Mouse (Mus musculus): ENCODE measurements around the gene Fpgs. TPM values are rescaled to one million over a fixed set of nuclear protein-coding genes. Genes with fewer than 3 reads are reported as not detected.

The Fpgs gene
- total and polyA plus RNA-seq, 3 experiments, result 4.6 to 18.0 (median 5.7) TPM

GRCm38 (mm10) chr2:32691041-32691440 lies 12.9 kb downstream of the Fpgs start:
- DNase-seq, result no peak
- Histone ChIP-seq H3K79me2 (replicated peaks; ENCODE audit: control insufficient read depth, insufficient read depth, low read length) (no peaks in the 10 kb centered on the region), H3K4me3 (no peak overlapping the region), H3K9ac (ENCODE audit: low read depth, low read length) (no peak overlapping the region), H3K27ac (no peak overlapping the region), H3K27me3 (ENCODE audit: control insufficient read depth, insufficient read depth, low read length) (no peaks in the 10 kb centered on the region), H3K4me1 (ENCODE audit: control insufficient read depth, insufficient read depth, low read length) (peaks cover 3% of the 10 kb centered on the region), H3K36me3 (ENCODE audit: control insufficient read depth, insufficient read depth, low read length) (no peaks in the 10 kb centered on the region)
- TF ChIP-seq EP300 (IDR thresholded peaks at IDR 0.05; ENCODE audit: insufficient read depth, low read depth, low read length) (no peak), POLR2A (IDR thresholded peaks at IDR 0.05; ENCODE audit: insufficient read depth, low read depth, low read length) (no peak)
- intact Hi-C loops (cut with DNase I), result no loop called here
- 80% methylated on average over 11 of the region's 11 CpGs for WGBS

- peak; percentile 87 to 88 for DNase-seq
- Histone ChIP-seq H3K27me3 (ENCODE audit: control insufficient read depth, insufficient read depth, low read length) (no peaks in the 10 kb centered on the region), H3K9ac (ENCODE audit: low read depth, low read length) (no peak overlapping the region), H3K79me2 (replicated peaks; ENCODE audit: control insufficient read depth, insufficient read depth, low read length) (no peaks in the 10 kb centered on the region), H3K4me3 (no peak overlapping the region), H3K4me1 (ENCODE audit: control insufficient read depth, insufficient read depth, low read length) (peaks cover 3% of the 10 kb centered on the region), H3K36me3 (ENCODE audit: control insufficient read depth, insufficient read depth, low read length) (no peaks in the 10 kb centered on the region), H3K27ac (no peak overlapping the region)
- TF ChIP-seq POLR2A (IDR thresholded peaks at IDR 0.05; ENCODE audit: insufficient read depth, low read depth, low read length) (no peak), EP300 (IDR thresholded peaks at IDR 0.05; ENCODE audit: insufficient read depth, low read depth, low read length) (peak; percentile 98), CTCF (IDR thresholded peaks at IDR 0.05) (peak; percentile 100; the same call in 1 of the 2 replicates)
- WGBS, result 15% methylated on average over 5 of the region's 5 CpGs
- intact Hi-C loops (cut with DNase I), result loop anchor here (1.0 to 2.0 kb wide), 3 partner anchors 27 to 106 kb away; no protein-coding TSS in a partner anchor
These were observed 14.5 kb downstream of the Fpgs start for GRCm38 (mm10) chr2:32689420-32689819.

GRCm38 (mm10) chr2:32687562-32687961 lies 16.4 kb downstream of the Fpgs start:
- Histone ChIP-seq H3K9ac (ENCODE audit: low read depth, low read length) (no peak overlapping the region), H3K27ac (no peak overlapping the region), H3K36me3 (ENCODE audit: control insufficient read depth, insufficient read depth, low read length) (no peaks in the 10 kb centered on the region), H3K79me2 (replicated peaks; ENCODE audit: control insufficient read depth, insufficient read depth, low read length) (no peaks in the 10 kb centered on the region), H3K4me1 (ENCODE audit: control insufficient read depth, insufficient read depth, low read length) (peaks cover 2% of the 10 kb centered on the region), H3K4me3 (no peak overlapping the region), H3K27me3 (ENCODE audit: control insufficient read depth, insufficient read depth, low read length) (no peaks in the 10 kb centered on the region)
- no peak for DNase-seq
- 89% methylated on average over 8 of the region's 8 CpGs for WGBS
- TF ChIP-seq EP300 (IDR thresholded peaks at IDR 0.05; ENCODE audit: insufficient read depth, low read depth, low read length) (no peak), CTCF (IDR thresholded peaks at IDR 0.05) (no peak), POLR2A (IDR thresholded peaks at IDR 0.05; ENCODE audit: insufficient read depth, low read depth, low read length) (no peak)
- intact Hi-C loops (cut with DNase I), result loop anchor here (2.0 kb wide), 1 partner anchor 15 kb away; no protein-coding TSS in a partner anchor

DNA sequence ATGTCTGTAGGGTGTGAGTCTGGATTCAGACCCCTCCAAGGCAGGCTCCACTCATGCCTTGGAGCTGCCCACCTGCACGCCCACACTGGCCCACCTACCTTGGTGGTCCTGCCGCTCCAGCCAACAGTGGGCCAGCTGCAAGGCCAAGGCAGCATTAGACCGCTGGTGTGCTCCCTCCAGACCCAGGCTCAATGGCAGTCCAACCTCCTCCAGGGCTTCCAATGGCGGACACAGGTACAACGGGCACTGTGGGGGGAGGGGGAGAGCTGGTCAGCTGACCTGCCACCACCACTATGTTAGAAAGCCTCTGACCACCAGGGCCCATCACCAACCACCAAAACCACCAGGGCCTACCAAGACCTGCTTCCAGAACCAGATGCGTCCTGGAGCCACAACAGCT lies 17.3 kb downstream of the Fpgs start:
- Histone ChIP-seq H3K4me1 (ENCODE audit: control insufficient read depth, insufficient read depth, low read length) (peaks cover 2% of the 10 kb centered on the region), H3K27me3 (ENCODE audit: control insufficient read depth, insufficient read depth, low read length) (no peaks in the 10 kb centered on the region), H3K9ac (ENCODE audit: low read depth, low read length) (no peak overlapping the region), H3K4me3 (no peak overlapping the region), H3K79me2 (replicated peaks; ENCODE audit: control insufficient read depth, insufficient read depth, low read length) (no peaks in the 10 kb centered on the region), H3K27ac (no peak overlapping the region), H3K36me3 (ENCODE audit: control insufficient read depth, insufficient read depth, low read length) (no peaks in the 10 kb centered on the region)
- 91% methylated on average over 6 of the region's 6 CpGs for WGBS
- TF ChIP-seq EP300 (IDR thresholded peaks at IDR 0.05; ENCODE audit: insufficient read depth, low read depth, low read length) (no peak), CTCF (IDR thresholded peaks at IDR 0.05) (no peak), POLR2A (IDR thresholded peaks at IDR 0.05; ENCODE audit: insufficient read depth, low read depth, low read length) (no peak)
- intact Hi-C loops (cut with DNase I), result loop anchor here (2.0 kb wide), 1 partner anchor 14 kb away; no protein-coding TSS in a partner anchor
- no peak for DNase-seq

- Histone ChIP-seq H3K4me3 (no peak overlapping the region), H3K4me1 (ENCODE audit: control insufficient read depth, insufficient read depth, low read length) (peaks cover 2% of the 10 kb centered on the region), H3K27ac (no peak overlapping the region), H3K27me3 (ENCODE audit: control insufficient read depth, insufficient read depth, low read length) (no peaks in the 10 kb centered on the region), H3K79me2 (replicated peaks; ENCODE audit: control insufficient read depth, insufficient read depth, low read length) (no peaks in the 10 kb centered on the region), H3K36me3 (ENCODE audit: control insufficient read depth, insufficient read depth, low read length) (no peaks in the 10 kb centered on the region), H3K9ac (ENCODE audit: low read depth, low read length) (no peak overlapping the region)
- WGBS, result 93% methylated on average over 3 of the region's 3 CpGs
- DNase-seq, result no peak
- TF ChIP-seq POLR2A (IDR thresholded peaks at IDR 0.05; ENCODE audit: insufficient read depth, low read depth, low read length), result no peak
- no peak for TF ChIP-seq CTCF (IDR thresholded peaks at IDR 0.05)
- no peak for TF ChIP-seq EP300 (IDR thresholded peaks at IDR 0.05; ENCODE audit: insufficient read depth, low read depth, low read length)
- intact Hi-C loops (cut with DNase I), result loop anchor here (2.0 kb wide), 1 partner anchor 13 kb away; no protein-coding TSS in a partner anchor
These were observed 18.1 kb downstream of the Fpgs start for GRCm38 (mm10) chr2:32685807-32686206.

- Histone ChIP-seq H3K4me1 (ENCODE audit: control insufficient read depth, insufficient read depth, low read length) (peaks cover 2% of the 10 kb centered on the region), H3K9ac (ENCODE audit: low read depth, low read length) (no peak overlapping the region), H3K36me3 (ENCODE audit: control insufficient read depth, insufficient read depth, low read length) (no peaks in the 10 kb centered on the region), H3K4me3 (no peak overlapping the region), H3K27ac (no peak overlapping the region), H3K27me3 (ENCODE audit: control insufficient read depth, insufficient read depth, low read length) (no peaks in the 10 kb centered on the region), H3K79me2 (replicated peaks; ENCODE audit: control insufficient read depth, insufficient read depth, low read length) (no peaks in the 10 kb centered on the region)
- TF ChIP-seq EP300 (IDR thresholded peaks at IDR 0.05; ENCODE audit: insufficient read depth, low read depth, low read length) (no peak), POLR2A (IDR thresholded peaks at IDR 0.05; ENCODE audit: insufficient read depth, low read depth, low read length) (no peak), CTCF (IDR thresholded peaks at IDR 0.05) (no peak)
- 71% methylated on average over 15 of the region's 15 CpGs for WGBS
- intact Hi-C loops (cut with DNase I), result no loop called here
- DNase-seq, result no peak
These were observed 19.1 kb downstream of the Fpgs start for GRCm38 (mm10) chr2:32684681-32685428.

Data from heart, adult 2 months (tissue).